Mouse (Mus musculus) brain, embryonic 14.5 days (tissue): ENCODE data around the gene 4930426L09Rik. TPM values are rescaled to one million over a fixed set of nuclear protein-coding genes. Genes with fewer than 3 reads are reported as not detected.

Experiments used
- DNase-seq: peaks from one replicate; pipeline ENCODE4 v3.0.0-alpha.2; 2011; ENCODE audit warnings: low read depth
- CTCF ChIP-seq: fragments of 200-500 bp; IDR thresholded peaks from 2 replicates; pipeline ENCODE4 v1.5.1; 2012; ENCODE audit warnings: inconsistent platforms, mild to moderate bottlenecking, moderate library complexity, borderline replicate concordance; ENCODE audit not compliant: insufficient read depth, insufficient read length; ENCODE audit errors: extremely low read depth
- POLR2A ChIP-seq: fragments of 200-500 bp; IDR thresholded peaks from 2 replicates; pipeline ENCODE4 v1.6.1; 2012; ENCODE audit warnings: mild to moderate bottlenecking, inconsistent platforms, borderline replicate concordance; ENCODE audit not compliant: poor library complexity, insufficient read depth, insufficient read length, severe bottlenecking; ENCODE audit errors: extremely low read depth
- polyA plus RNA-seq: library from polyadenylated mRNA; depleted of rRNA; stranded (reverse); fragments of >200 nt; gene quantifications from 2 replicates; pipeline ENCODE4 v1.2.3, GENCODE M21; 2012; rRNA removed

Gene 4930426L09Rik
- polyA plus RNA-seq, result 0.38 and 0.66 TPM in 2 replicates

DNA sequence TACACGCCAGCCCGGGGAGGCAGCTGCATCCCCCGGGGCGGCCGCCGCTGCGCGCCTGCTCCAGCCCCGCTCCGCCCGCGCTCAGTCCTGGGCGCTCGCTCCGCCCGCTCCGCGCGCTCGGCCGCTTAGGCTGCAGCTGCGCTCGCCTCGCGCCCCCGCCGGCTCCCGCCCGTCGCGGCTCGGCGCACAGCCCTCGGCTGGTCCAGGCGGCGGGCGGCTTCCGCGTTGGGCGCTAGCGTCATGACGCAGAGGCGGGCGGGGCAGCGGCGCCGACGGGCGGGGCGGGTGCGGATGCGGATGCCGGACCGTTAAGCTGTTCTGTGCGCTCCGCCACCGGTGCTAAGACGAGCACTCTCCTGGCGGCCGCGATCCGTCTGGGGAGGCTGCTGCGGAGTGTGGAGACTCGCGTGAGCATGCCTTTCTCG, at the start of gene 4930426L09Rik, which contains the start of gene Pip4k2a:
Gene 4930426L09Rik (plus strand): TSS at position 290 of the 425 bp plus-strand sequence.
Gene Pip4k2a (minus strand): TSS at position 73 of the 425 bp plus-strand sequence.
- DNase-seq, result peak; percentile 96
- TF ChIP-seq POLR2A (peak; percentile 76; the same call in 1 of the 2 replicates), CTCF (no peak)

DNA sequence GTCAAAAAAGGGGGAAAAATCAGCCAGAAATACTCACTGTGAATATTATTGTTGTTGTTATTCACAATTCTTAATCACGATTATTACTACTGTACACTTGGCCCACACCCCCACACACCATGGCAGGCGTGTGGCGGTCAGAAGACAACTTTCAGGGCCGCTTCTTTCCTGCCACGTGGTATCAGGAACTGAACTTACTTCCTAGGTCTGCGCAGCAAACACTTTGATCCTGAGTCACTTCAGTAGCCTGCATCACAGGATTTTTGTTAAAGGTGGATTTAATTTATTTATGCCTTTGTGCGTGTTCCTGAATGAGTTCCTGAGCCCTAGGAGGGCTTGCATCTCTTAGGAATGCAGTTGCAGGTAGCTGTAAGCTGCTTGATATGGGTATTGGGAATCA, 49.4 kb upstream of the 4930426L09Rik start:
- no peak for DNase-seq
- TF ChIP-seq CTCF, result no peak
- TF ChIP-seq POLR2A, result no peak

DNA sequence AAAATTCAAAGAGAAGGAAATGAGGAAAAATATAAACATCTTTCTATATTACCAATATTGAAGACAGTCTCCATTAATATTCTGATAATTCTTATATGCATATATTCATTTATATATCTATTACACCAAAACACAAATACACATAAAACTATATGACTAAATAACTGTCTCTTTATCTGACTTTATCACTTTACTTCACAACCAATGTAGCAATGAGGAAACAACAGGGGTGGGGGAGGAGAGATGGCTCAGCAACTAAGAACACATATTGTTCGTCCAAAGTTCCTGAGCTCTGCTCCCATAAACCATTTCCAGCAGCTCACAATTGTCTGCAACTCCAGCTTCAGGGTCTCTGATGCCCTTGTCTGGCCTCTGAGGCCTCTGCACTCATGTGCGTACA, 47.4 kb upstream of the 4930426L09Rik start:
- no peak for TF ChIP-seq POLR2A
- no peak for TF ChIP-seq CTCF
- DNase-seq, result no peak

DNA sequence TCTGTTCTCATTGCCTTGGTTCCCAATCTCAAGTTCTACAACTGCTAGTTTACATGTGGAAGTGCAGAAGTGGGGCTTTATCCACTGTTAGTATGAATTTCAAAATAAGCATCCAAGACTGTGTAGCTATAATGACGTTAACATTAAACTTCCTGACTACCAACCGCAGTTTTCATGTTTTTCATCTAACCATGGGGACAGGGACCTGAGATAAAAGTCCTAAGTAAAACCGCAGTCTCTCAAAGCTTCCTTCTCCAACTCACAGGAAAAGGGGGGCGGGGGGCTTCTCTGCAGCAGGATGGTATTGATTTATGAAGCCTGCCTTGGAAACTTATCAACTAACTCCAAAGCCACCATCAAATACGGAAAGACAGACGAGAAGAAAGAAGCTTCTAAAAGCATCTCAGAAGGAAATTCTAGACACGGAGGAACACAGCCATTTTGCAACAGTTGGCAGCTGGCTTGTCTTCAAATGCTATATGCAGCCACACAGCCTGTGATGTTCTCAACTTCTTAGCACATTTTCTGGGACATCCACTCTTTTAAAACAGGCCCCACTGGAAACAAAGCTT, 46.0 kb upstream of the 4930426L09Rik start:
- no peak for TF ChIP-seq POLR2A

DNA sequence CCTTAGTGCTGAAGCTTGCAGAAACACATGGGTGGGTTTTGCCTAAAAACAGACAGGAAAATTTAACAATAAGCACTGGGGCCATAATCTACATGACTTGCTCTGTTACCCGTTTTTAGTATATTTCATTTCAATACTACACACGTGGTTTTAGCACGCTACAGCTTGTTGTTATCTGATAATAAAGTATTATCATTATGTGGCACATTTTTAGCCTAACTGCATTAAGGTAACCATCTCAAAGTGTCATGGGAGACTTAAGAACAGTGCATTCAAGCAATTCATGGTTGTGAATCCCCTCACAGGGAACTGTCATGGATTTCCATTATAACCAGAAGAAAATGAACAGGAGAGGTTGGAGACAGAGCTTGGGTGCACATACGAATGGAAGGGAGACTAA, 43.7 kb upstream of the 4930426L09Rik start:
- no peak for TF ChIP-seq POLR2A
- no peak for TF ChIP-seq CTCF
- DNase-seq, result no peak

More for the DNA sequence above, 46.0 kb upstream of the 4930426L09Rik start:
- no peak for DNase-seq

DNA sequence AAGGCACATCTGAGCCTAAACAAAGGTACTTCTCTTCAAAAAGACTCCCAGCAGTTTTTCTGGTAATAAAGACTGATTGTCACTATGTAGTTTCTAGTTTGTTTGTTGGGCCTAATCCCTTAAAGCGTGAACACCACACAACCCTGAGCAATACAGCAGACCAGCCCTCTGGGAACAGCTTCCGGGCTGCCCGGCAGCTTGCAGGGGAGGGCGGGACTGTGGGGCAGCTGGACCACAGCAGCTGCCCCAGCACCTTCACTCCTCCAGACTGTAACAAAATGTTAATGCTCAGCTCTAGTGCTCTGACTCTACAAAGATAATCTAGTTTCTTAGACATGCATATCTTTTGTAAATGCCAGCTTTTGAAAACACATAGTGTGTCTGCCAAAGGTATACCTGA, 43.1 kb upstream of the 4930426L09Rik start:
- TF ChIP-seq CTCF (no peak), POLR2A (no peak)
- no peak for DNase-seq

DNA sequence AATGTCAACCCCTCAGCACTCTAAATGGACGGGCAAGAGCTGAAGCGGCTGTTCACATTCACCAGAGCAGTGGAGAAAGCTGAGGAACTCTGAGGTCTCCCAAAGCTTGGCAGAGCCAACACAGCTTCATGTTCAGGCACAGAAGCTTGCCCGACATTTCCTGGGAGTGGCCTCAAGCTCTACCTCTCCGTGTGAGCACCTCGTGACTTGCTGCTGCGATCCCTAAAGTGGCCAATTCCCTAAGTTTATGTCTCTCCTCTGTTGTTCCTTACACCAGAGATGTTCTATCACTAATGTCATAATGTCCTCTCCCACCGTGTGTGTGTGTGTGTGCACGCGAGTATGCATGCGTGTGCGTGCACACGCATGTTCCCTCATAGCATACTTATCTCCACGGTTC, 42.5 kb upstream of the 4930426L09Rik start:
- TF ChIP-seq CTCF, result no peak
- TF ChIP-seq POLR2A, result no peak
- no peak for DNase-seq

DNA sequence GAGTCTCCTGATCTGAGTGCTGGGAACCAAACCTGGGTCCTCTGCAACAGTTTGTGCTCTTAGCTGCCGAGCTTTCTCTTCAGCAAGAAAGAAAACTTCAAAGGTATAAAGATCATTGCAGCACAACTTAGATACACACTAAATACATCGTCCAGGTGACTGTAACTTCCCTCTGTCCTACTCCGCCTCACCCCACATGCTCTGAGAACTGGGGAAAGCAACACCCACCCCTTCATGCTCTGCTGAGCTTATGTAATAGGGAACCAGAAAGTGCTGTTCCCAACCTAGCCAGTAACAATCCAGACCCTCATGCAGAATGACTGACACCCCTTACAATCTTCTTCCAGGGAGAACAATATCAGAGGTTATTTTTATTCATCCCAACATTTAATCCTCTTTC, 41.7 kb upstream of the 4930426L09Rik start:
- no peak for DNase-seq
- TF ChIP-seq POLR2A (no peak), CTCF (no peak)

DNA sequence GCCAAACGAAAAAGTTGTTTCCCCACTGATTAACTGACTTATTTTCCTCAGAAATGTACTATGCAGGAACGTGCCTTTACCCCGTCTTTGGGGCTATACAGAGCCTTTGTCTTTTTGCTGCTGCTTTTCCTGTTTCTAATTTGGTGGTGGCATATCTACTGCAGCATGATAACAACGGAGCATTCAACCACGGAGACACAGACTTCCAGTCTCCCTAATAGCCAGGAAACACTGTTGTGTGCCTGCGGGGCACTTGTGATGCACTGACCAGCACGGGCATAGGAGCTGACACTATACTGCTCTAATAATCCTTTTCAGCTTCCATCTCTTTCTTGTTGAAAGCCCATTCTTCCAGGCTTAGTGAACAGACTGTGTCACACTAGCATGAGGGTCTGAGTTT, 41.2 kb upstream of the 4930426L09Rik start:
- no peak for DNase-seq
- TF ChIP-seq POLR2A, result no peak
- TF ChIP-seq CTCF, result no peak

DNA sequence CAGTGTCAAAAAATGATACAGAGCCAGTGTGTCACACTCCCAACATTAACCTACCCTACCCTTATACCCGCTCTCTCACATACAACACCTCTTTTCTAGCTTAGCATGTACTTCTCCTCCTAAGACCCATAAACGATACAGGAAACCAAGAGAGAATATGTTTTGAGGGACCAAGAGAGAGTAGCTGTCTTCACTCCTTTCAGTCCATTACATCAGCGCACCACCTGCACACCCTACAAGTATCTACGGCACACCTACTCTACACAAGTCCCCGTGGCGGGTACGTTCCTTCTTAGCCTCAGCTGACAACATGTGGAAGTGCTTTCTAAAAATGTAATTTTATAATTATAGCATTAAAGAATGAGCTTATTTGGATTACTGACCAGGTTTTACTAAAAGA, 40.7 kb upstream of the 4930426L09Rik start:
- DNase-seq, result no peak
- TF ChIP-seq CTCF, result no peak
- no peak for TF ChIP-seq POLR2A

DNA sequence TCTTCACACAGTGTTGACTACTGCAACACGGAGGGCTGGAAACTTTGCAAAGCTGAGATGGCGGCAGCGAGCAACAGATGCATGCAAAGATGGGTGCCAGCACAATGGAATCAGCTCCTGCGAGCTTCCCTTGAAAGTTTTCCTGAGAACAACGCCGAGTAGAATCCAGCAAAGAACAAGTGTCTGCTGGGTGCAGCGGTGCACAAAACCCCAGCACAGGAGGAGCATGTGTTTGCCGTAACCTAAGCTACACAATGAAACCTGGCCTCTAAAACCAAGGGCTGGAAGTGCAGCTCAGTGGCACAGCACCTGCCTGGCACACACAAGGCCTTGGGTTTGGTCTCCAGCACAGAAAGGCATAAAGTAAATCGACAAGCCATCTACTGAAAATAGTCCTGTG, 40.1 kb upstream of the 4930426L09Rik start:
- DNase-seq, result no peak
- TF ChIP-seq CTCF (no peak), POLR2A (no peak)

DNA sequence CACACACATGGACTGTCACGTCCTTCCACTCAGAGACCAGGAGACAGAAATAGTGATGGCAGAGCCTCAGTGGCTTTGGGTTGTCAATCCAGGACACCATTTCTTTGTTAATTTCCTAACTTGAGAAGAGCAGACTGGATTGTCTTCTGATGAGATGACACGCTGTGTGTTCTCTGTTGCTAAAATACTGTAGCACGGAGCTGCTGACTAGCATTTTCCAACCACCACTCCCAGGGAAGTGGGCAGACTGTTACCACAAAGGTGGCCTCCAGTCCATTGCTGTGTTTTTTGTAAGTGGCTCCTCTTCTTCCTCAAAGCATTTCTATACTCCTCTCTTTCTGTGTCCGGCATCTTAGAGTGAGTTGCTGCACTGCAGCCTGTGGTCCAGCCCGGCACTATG, 39.6 kb upstream of the 4930426L09Rik start:
- DNase-seq, result no peak
- TF ChIP-seq POLR2A, result no peak
- TF ChIP-seq CTCF, result no peak
